Mouse (Mus musculus) liver, adult 2 months (tissue): ENCODE data around the gene Efna4.

Experiments
- CTCF ChIP-seq: fragments of 200-500 bp; IDR thresholded peaks from 2 replicates; pipeline ENCODE4 v1.5.1; 2011; ENCODE audit warnings: low read depth, low read length, control low read depth
- POLR2A ChIP-seq: fragments of 200-500 bp; IDR thresholded peaks from 2 replicates; pipeline ENCODE4 v1.6.1; 2011; ENCODE audit warnings: low read length, control low read depth; ENCODE audit not compliant: insufficient read depth; ENCODE audit errors: extremely low read depth

DNA sequence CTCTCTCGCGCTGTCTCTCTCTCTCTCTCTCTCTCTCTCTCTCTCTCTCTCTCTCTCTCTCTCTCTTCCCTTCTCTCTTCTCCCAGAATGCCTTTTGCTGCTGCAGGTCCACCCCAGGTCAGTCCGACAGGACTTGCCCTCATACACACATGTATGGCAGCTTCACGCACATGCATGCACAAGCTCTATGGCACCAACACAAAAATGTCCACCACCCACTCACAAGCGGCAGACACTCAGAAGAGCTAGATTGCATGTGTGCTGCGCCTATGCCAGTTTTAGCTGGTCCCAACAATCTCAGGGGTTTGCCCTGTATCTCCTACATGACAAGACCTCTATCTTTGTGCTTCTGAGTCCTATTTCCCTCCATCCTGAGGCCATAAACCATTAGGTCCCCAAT is 20.6 kb downstream of the Efna4 start:
- no peak for TF ChIP-seq CTCF
- no peak for TF ChIP-seq POLR2A
